Mouse (Mus musculus) hindbrain, embryonic 11.5 days (tissue): Measurements from ENCODE around the gene Kmt2d. TPM values are rescaled to one million over a fixed set of nuclear protein-coding genes. Genes with fewer than 3 reads are reported as not detected.

ENCODE experiments used
- ATAC-seq: fragments of 200-750 bp; cut with Nextera tagmentation; 2 replicates; pipeline ENCODE4 v1.8.0; 2017; ENCODE audit warnings: mild to moderate bottlenecking, moderate TSS enrichment, moderate library complexity; ENCODE audit not compliant: low FRiP score
- DNase-seq: peaks from one replicate; pipeline ENCODE4 v3.0.0-alpha.2; 2015; ENCODE audit warnings: low spot score
- H3K27ac ChIP-seq: fragments of 300-500 bp; sonication (generic); 2 replicates; pipeline ENCODE4 v1.5.1; 2014; ENCODE audit warnings: mild to moderate bottlenecking, low read depth, low read length
- H3K27me3 ChIP-seq: fragments of 300-500 bp; sonication (generic); 2 replicates; pipeline ENCODE4 v1.6.1; 2014; ENCODE audit warnings: mild to moderate bottlenecking, low read length, moderate library complexity, mixed read lengths; ENCODE audit not compliant: control insufficient read depth, insufficient read depth
- H3K36me3 ChIP-seq: fragments of 300-500 bp; sonication (generic); 2 replicates; pipeline ENCODE4 v1.6.1; 2014; ENCODE audit warnings: mild to moderate bottlenecking, low read length, moderate library complexity, mixed read lengths; ENCODE audit not compliant: control insufficient read depth, insufficient read depth
- H3K4me1 ChIP-seq: fragments of 300-500 bp; sonication (generic); replicated peaks from 2 replicates; pipeline ENCODE4 v1.6.1; 2014; ENCODE audit warnings: low read length, mixed read lengths; ENCODE audit not compliant: control insufficient read depth, insufficient read depth
- H3K4me2 ChIP-seq: fragments of 300-500 bp; sonication (generic); replicated peaks from 2 replicates; pipeline ENCODE4 v1.6.1; 2014; ENCODE audit warnings: mild to moderate bottlenecking, low read depth, low read length
- H3K4me3 ChIP-seq: fragments of 300-500 bp; sonication (generic); 2 replicates; pipeline ENCODE4 v1.5.1; 2014; ENCODE audit warnings: low read depth, low read length
- H3K9ac ChIP-seq: fragments of 300-500 bp; sonication (generic); 2 replicates; pipeline ENCODE4 v1.6.1; 2014; ENCODE audit warnings: low read depth, low read length
- H3K9me3 ChIP-seq: fragments of 300-500 bp; sonication (generic); 2 replicates; pipeline ENCODE4 v1.6.1; 2016; ENCODE audit warnings: low read length; ENCODE audit not compliant: control insufficient read depth
- WGBS: fragments of 180-500 bp; shearing (Covaris S2); extraction: QIAGEN DNeasy Blood & Tissue Kit; methylation state at CpG from one replicate; pipeline ENCODE4 v1.1.7; 2014; 5-methylcytosine and 5-hydroxymethylcytosine counted together
- polyA plus RNA-seq: library from polyadenylated mRNA; unstranded; fragments of >200 nt; fragmentation: Nextera tagmentation; extraction: Ambion mirVana; gene quantifications from 2 replicates; pipeline ENCODE4 v1.2.1, GENCODE M21; 2014

Gene Kmt2d
- polyA plus RNA-seq, 1 experiment from 2014 or later = 20.5 TPM

- DNase-seq = peak; percentile 87
- 0% methylated on average over 62 of the region's 64 CpGs for WGBS
- H3K27ac ChIP-seq = no peak overlapping the region
- H3K9me3 ChIP-seq = no peaks in the 10 kb centered on the region
- H3K4me2 ChIP-seq = peak overlapping the region; percentile 64
- peaks cover 19% of the 10 kb centered on the region for H3K4me1 ChIP-seq
- no peaks in the 10 kb centered on the region for H3K36me3 ChIP-seq
- H3K9ac ChIP-seq = peak overlapping the region; percentile 44; the same call in 1 of the 2 replicates
- peak; percentile 58; the same call in 1 of the 2 replicates for ATAC-seq
- peak overlapping the region; percentile 33 for H3K4me3 ChIP-seq
- peaks cover 96% of the 10 kb centered on the region for H3K27me3 ChIP-seq
Measured at GRCm38 (mm10) chr15:98805324-98806040, 65.5 kb downstream of the Kmt2d start.

- Histone ChIP-seq H3K9ac (no peak overlapping the region), H3K4me2 (no peak overlapping the region), H3K27ac (no peak overlapping the region), H3K4me1 (peaks cover 19% of the 10 kb centered on the region), H3K4me3 (no peak overlapping the region), H3K9me3 (no peaks in the 10 kb centered on the region), H3K27me3 (peaks cover 99% of the 10 kb centered on the region), H3K36me3 (no peaks in the 10 kb centered on the region)
- WGBS = 0% methylated on average over 32 of the region's 32 CpGs
- no peak for ATAC-seq
- peak; percentile 92 for DNase-seq
Measured at GRCm38 (mm10) chr15:98804054-98804453, 67.0 kb downstream of the Kmt2d start.

GRCm38 (mm10) chr15:98802926-98803325 lies 68.1 kb downstream of the Kmt2d start:
- WGBS = 8% methylated on average over 8 of the region's 8 CpGs
- Histone ChIP-seq H3K27me3 (peaks cover 94% of the 10 kb centered on the region), H3K9me3 (no peaks in the 10 kb centered on the region), H3K9ac (no peak overlapping the region), H3K36me3 (no peaks in the 10 kb centered on the region), H3K4me1 (peaks cover 23% of the 10 kb centered on the region), H3K4me3 (no peak overlapping the region), H3K27ac (no peak overlapping the region), H3K4me2 (no peak overlapping the region)
- DNase-seq = no peak
- no peak for ATAC-seq

GRCm38 (mm10) chr15:98799396-98799795 lies 71.6 kb downstream of the Kmt2d start:
- WGBS = 11% methylated on average over 12 of the region's 12 CpGs
- H3K36me3 ChIP-seq = no peaks in the 10 kb centered on the region
- peak; percentile 96 for DNase-seq
- peaks cover 91% of the 10 kb centered on the region for H3K27me3 ChIP-seq
- peaks cover 16% of the 10 kb centered on the region for H3K4me1 ChIP-seq
- no peak overlapping the region for H3K4me2 ChIP-seq
- ATAC-seq = no peak
- no peaks in the 10 kb centered on the region for H3K9me3 ChIP-seq
- H3K27ac ChIP-seq = no peak overlapping the region
- H3K9ac ChIP-seq = no peak overlapping the region
- no peak overlapping the region for H3K4me3 ChIP-seq

- H3K9ac ChIP-seq = no peak overlapping the region
- H3K4me3 ChIP-seq = no peak overlapping the region
- H3K9me3 ChIP-seq = no peaks in the 10 kb centered on the region
- H3K27me3 ChIP-seq = peaks cover 91% of the 10 kb centered on the region
- no peaks in the 10 kb centered on the region for H3K36me3 ChIP-seq
- WGBS = 42% methylated on average over 3 of the region's 3 CpGs
- no peak overlapping the region for H3K4me2 ChIP-seq
- DNase-seq (peak; percentile 39), ATAC-seq (no peak)
- H3K4me1 ChIP-seq = peaks cover 16% of the 10 kb centered on the region
- no peak overlapping the region for H3K27ac ChIP-seq
Measured at GRCm38 (mm10) chr15:98798903-98799302, 72.1 kb downstream of the Kmt2d start.

GRCm38 (mm10) chr15:98797835-98798492 lies 73.0 kb downstream of the Kmt2d start:
- Histone ChIP-seq H3K9me3 (no peaks in the 10 kb centered on the region), H3K36me3 (no peaks in the 10 kb centered on the region), H3K4me1 (peaks cover 20% of the 10 kb centered on the region), H3K9ac (no peak overlapping the region), H3K27me3 (peaks cover 91% of the 10 kb centered on the region), H3K4me2 (no peak overlapping the region), H3K27ac (no peak overlapping the region), H3K4me3 (no peak overlapping the region)
- DNase-seq (peak; percentile 88), ATAC-seq (peak; percentile 96)
- WGBS = under 1% methylated on average over 28 of the region's 28 CpGs

- Histone ChIP-seq H3K9me3 (no peaks in the 10 kb centered on the region), H3K27ac (no peak overlapping the region), H3K4me1 (peaks cover 22% of the 10 kb centered on the region), H3K9ac (no peak overlapping the region), H3K4me2 (no peak overlapping the region), H3K4me3 (no peak overlapping the region), H3K36me3 (no peaks in the 10 kb centered on the region), H3K27me3 (peaks cover 91% of the 10 kb centered on the region)
- 5% methylated on average over 13 of the region's 13 CpGs for WGBS
- ATAC-seq (no peak), DNase-seq (peak; percentile 51)
Measured at GRCm38 (mm10) chr15:98796803-98797595, 74.0 kb downstream of the Kmt2d start.

- ATAC-seq (no peak), DNase-seq (peak; percentile 37)
- peaks cover 96% of the 10 kb centered on the region for H3K27me3 ChIP-seq
- peak overlapping the region; percentile 16; the same call in 1 of the 2 replicates for H3K4me3 ChIP-seq
- no peak overlapping the region for H3K9ac ChIP-seq
- peaks cover 23% of the 10 kb centered on the region for H3K4me1 ChIP-seq
- peak overlapping the region; percentile 26; the same call in 1 of the 2 replicates for H3K4me2 ChIP-seq
- H3K36me3 ChIP-seq = no peaks in the 10 kb centered on the region
- no peaks in the 10 kb centered on the region for H3K9me3 ChIP-seq
- H3K27ac ChIP-seq = no peak overlapping the region
- 3% methylated on average over 13 of the region's 13 CpGs for WGBS
Measured at GRCm38 (mm10) chr15:98793141-98793698, 77.8 kb downstream of the Kmt2d start.
